In genomic region chr9:122805845-122806341, GRCm38 (mm10) we compare ENCODE assay signal across 8 mouse cellular contexts. TPM values are rescaled to one million over a fixed set of nuclear protein-coding genes. Genes with fewer than 3 reads are reported as not detected.
DNase-seq lines count a peak whose midpoint lies in the region; ATAC-seq and TF ChIP-seq lines count a peak whose summit lies in the region.

No protein-coding gene starts in this region.

- 0 out of 2 replicates have a peak, but pooled peaks cover 3% of the 10 kb centered on the region for H3K27me3 ChIP-seq in heart, embryonic 13.5 days (replicated peaks)
- H3K27me3 ChIP-seq in Patski, result peaks cover 15% of the 10 kb centered on the region
- H3K27me3 ChIP-seq in hindbrain, embryonic 14.5 days (ENCODE audit: control insufficient read depth, insufficient read depth, low read length), result no peaks in the 10 kb centered on the region
- no peaks in the 10 kb centered on the region for H3K27me3 ChIP-seq in midbrain, embryonic 10.5 days (ENCODE audit: low read depth, poor library complexity, severe bottlenecking)

- DNase-seq in heart, postnatal 4 days, result no peak
- DNase-seq in Patski (ENCODE audit: low read depth, low spot score), result no peak
- no peak for DNase-seq in hindbrain, embryonic 14.5 days (ENCODE audit: low spot score)
- DNase-seq in midbrain, embryonic 10.5 days (ENCODE audit: low spot score), result no peak
- no peak for DNase-seq in thymus, postnatal 0 days (ENCODE audit: low spot score)
- no peak for DNase-seq in MN1 (ENCODE audit: low spot score)
- DNase-seq in kidney, adult 8-10 months, result no peak

- peak overlapping the region; percentile 88 for H3K27ac ChIP-seq in heart, embryonic 13.5 days (replicated peaks)
- peak overlapping the region; percentile 91 for H3K27ac ChIP-seq in hindbrain, embryonic 14.5 days
- H3K27ac ChIP-seq in midbrain, embryonic 10.5 days (replicated peaks), result peak overlapping the region; percentile 90

- peak overlapping the region; percentile 61 for H3K4me3 ChIP-seq in heart, embryonic 13.5 days
- peak overlapping the region; percentile 62 for H3K4me3 ChIP-seq in hindbrain, embryonic 14.5 days (replicated peaks; ENCODE audit: low read length)
- peak overlapping the region; percentile 79 for H3K4me3 ChIP-seq in midbrain, embryonic 10.5 days

- POLR2A ChIA-PET in Patski (lab: Charles Lee), result interaction anchor here (0.5 to 1.4 kb wide), 3 partner anchors 10 to 201 kb away, joined by 3 to 5 read pairs (median 3); no protein-coding TSS in a partner anchor

- no peak for ATAC-seq in heart, embryonic 13.5 days (ENCODE audit: extremely low read depth, insufficient number of reproducible peaks, low FRiP score, low TSS enrichment)
- ATAC-seq in Patski, result peak; percentile 65
- ATAC-seq in hindbrain, embryonic 14.5 days (ENCODE audit: low FRiP score), result no peak

- peak overlapping the region; percentile 90 for H3K9ac ChIP-seq in heart, embryonic 13.5 days
- H3K9ac ChIP-seq in hindbrain, embryonic 14.5 days, result peak overlapping the region; percentile 80

- H3K4me2 ChIP-seq in heart, embryonic 13.5 days, result peak overlapping the region; percentile 89
- H3K4me2 ChIP-seq in hindbrain, embryonic 14.5 days (replicated peaks), result peak overlapping the region; percentile 84

- no peak for TF ChIP-seq CTCF in Patski (IDR thresholded peaks at IDR 0.05)

- WGBS in heart, embryonic 13.5 days, result 4% methylated on average over 10 of the region's 10 CpGs
- WGBS in hindbrain, embryonic 14.5 days, result 20% methylated on average over 10 of the region's 10 CpGs
- WGBS in midbrain, embryonic 10.5 days, result 12% methylated on average over 10 of the region's 10 CpGs

- no peaks in the 10 kb centered on the region for H3K36me3 ChIP-seq in heart, embryonic 13.5 days
- H3K36me3 ChIP-seq in hindbrain, embryonic 14.5 days (replicated peaks; ENCODE audit: control insufficient read depth, insufficient read depth), result peaks cover 19% of the 10 kb centered on the region
- H3K36me3 ChIP-seq in midbrain, embryonic 10.5 days, result no peaks in the 10 kb centered on the region

- CTCF ChIA-PET in Patski (lab: Charles Lee), result no interaction called here

- no peaks in the 10 kb centered on the region for H3K9me3 ChIP-seq in heart, embryonic 13.5 days
- H3K9me3 ChIP-seq in hindbrain, embryonic 14.5 days (ENCODE audit: control insufficient read depth, low read length), result no peaks in the 10 kb centered on the region
- H3K9me3 ChIP-seq in midbrain, embryonic 10.5 days (replicated peaks), result no peaks in the 10 kb centered on the region

- H3K4me1 ChIP-seq in heart, embryonic 13.5 days, result peaks cover 35% of the 10 kb centered on the region
- peaks cover 12% of the 10 kb centered on the region for H3K4me1 ChIP-seq in hindbrain, embryonic 14.5 days (replicated peaks; ENCODE audit: control insufficient read depth, insufficient read depth, low read length)
- peaks cover 10% of the 10 kb centered on the region for H3K4me1 ChIP-seq in midbrain, embryonic 10.5 days

- in situ Hi-C loops in Patski (cut with MboI; ENCODE audit: low pct_unique_long_range_greater_than_20kb), result no loop called here

RNA-seq across cellular contexts. Expression of gene Tcaim, which starts 0.6 kb away (rescaled TPM):
- polyA plus RNA-seq in heart, embryonic 13.5 days (2015; fragmentation: Nextera tagmentation; extraction: Ambion mirVana), result 4.6 and 4.8 TPM in 2 replicates
- total RNA-seq in heart, postnatal 4 days (2021), result 10 to 100 TPM; 14.9 to 17.4 TPM
- polyA plus RNA-seq in Patski (2021), result 9.3 TPM
- 8.3 and 10.2 TPM in 2 replicates for polyA plus RNA-seq in hindbrain, embryonic 14.5 days (2014; fragmentation: Nextera tagmentation; extraction: Ambion mirVana)
- 4.6 and 5.8 TPM in 2 replicates for polyA plus RNA-seq in midbrain, embryonic 10.5 days (2016; fragmentation: Nextera tagmentation; extraction: Ambion mirVana)
- polyA plus RNA-seq in thymus, postnatal 0 days (2015; fragmentation: Nextera tagmentation; extraction: Ambion mirVana), result 6.2 and 7.4 TPM in 2 replicates

RNA-seq across cellular contexts. Expression of gene Gm35549, which starts 37.9 kb away (rescaled TPM):
- polyA plus RNA-seq in heart, embryonic 13.5 days (2015; fragmentation: Nextera tagmentation; extraction: Ambion mirVana), result 0.25 TPM in 1 of 2 replicates, not detected in the other
- not detected for total RNA-seq in heart, postnatal 4 days (2021)
- polyA plus RNA-seq in Patski (2021), result 0.82 TPM
- 0.56 and 0.95 TPM in 2 replicates for polyA plus RNA-seq in hindbrain, embryonic 14.5 days (2014; fragmentation: Nextera tagmentation; extraction: Ambion mirVana)
- polyA plus RNA-seq in midbrain, embryonic 10.5 days (2016; fragmentation: Nextera tagmentation; extraction: Ambion mirVana), result 0.32 TPM in 1 of 2 replicates, not detected in the other
- 0.30 TPM in 1 of 2 replicates, not detected in the other for polyA plus RNA-seq in thymus, postnatal 0 days (2015; fragmentation: Nextera tagmentation; extraction: Ambion mirVana)

RNA-seq across cellular contexts. Expression of gene Topaz1, which starts 58.7 kb away (rescaled TPM):
- polyA plus RNA-seq in heart, embryonic 13.5 days (2015; fragmentation: Nextera tagmentation; extraction: Ambion mirVana), result not detected in 2 replicates
- total RNA-seq in heart, postnatal 4 days (2021), result not detected
- not detected for polyA plus RNA-seq in Patski (2021)
- polyA plus RNA-seq in hindbrain, embryonic 14.5 days (2014; fragmentation: Nextera tagmentation; extraction: Ambion mirVana), result not detected in 2 replicates
- not detected in 2 replicates for polyA plus RNA-seq in midbrain, embryonic 10.5 days (2016; fragmentation: Nextera tagmentation; extraction: Ambion mirVana)
- 0.09 TPM in 1 of 2 replicates, not detected in the other for polyA plus RNA-seq in thymus, postnatal 0 days (2015; fragmentation: Nextera tagmentation; extraction: Ambion mirVana)

RNA-seq across cellular contexts. Expression of gene Zfp445, which starts 59.9 kb away (rescaled TPM):
- 33.7 and 40.3 TPM in 2 replicates for polyA plus RNA-seq in heart, embryonic 13.5 days (2015; fragmentation: Nextera tagmentation; extraction: Ambion mirVana)
- 100 to 1,000 TPM; 100 to 102 TPM for total RNA-seq in heart, postnatal 4 days (2021)
- polyA plus RNA-seq in Patski (2021), result 53.2 TPM
- 97.7 and 104 TPM in 2 replicates for polyA plus RNA-seq in hindbrain, embryonic 14.5 days (2014; fragmentation: Nextera tagmentation; extraction: Ambion mirVana)
- 69.5 and 88.0 TPM in 2 replicates for polyA plus RNA-seq in midbrain, embryonic 10.5 days (2016; fragmentation: Nextera tagmentation; extraction: Ambion mirVana)
- polyA plus RNA-seq in thymus, postnatal 0 days (2015; fragmentation: Nextera tagmentation; extraction: Ambion mirVana), result 32.5 and 36.0 TPM in 2 replicates
